Mouse (Mus musculus): Measurements from ENCODE around the gene Htr1f. TPM values are rescaled to one million over a fixed set of nuclear protein-coding genes. Genes with fewer than 3 reads are reported as not detected.

Gene Htr1f
- total and polyA plus RNA-seq, 3 experiments: not detected

DNA sequence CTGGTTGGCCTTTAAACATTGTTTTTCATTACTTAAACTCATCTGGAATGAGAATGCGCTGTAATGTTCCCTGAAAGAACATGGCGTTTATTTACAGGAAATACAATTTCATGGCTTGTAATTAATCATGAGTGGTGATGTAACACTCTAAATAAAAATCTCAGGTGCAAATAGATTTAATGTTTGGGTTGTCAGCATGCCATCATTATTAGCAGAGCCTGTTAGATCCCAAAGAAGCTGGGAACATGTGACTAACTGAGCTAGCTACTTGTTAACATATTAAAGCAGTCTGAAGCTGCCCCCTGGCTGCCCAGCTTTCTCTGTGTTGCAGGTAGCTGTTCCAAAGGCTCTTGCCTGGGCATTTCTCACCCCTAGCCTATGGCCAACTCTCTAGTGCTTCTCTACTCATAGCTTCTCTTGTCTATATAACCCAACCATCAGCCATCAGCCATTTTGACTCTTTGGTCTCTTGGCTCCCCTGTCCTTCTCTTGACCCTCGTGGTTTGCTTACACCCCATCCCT, 227.0 kb downstream of the Htr1f start:
- Histone ChIP-seq H3K27me3 (ENCODE audit: control insufficient read depth in 1 of 2, insufficient read depth in 2 of 2, low read length in 2 of 2) (no peaks in the 10 kb centered on the region), H3K79me2 (ENCODE audit: control insufficient read depth, insufficient read depth, low read length, poor library complexity) (peaks cover under 1% of the 10 kb centered on the region; the same call in 1 of the 2 replicates), H3K27ac (ENCODE audit: control insufficient read depth, low read depth, low read length) (no peak overlapping the region), H3K36me3 (ENCODE audit: control insufficient read depth in 1 of 2, insufficient read depth in 2 of 2, low read length in 2 of 2) (peaks cover 0 to 19% of the 10 kb centered on the region in 2 experiments; a peak in 2 of 4 replicates), H3K9me3 (replicated peaks; ENCODE audit: insufficient read depth, low read length) (no peaks in the 10 kb centered on the region), H3K9ac (ENCODE audit: control insufficient read depth, low read depth, low read length, poor library complexity, severe bottlenecking) (no peak overlapping the region), H3K4me3 (ENCODE audit: control insufficient read depth in 1 of 2, insufficient read depth in 1 of 2, low read depth in 2 of 2, low read length in 2 of 2) (no peak overlapping the region), H3K4me1 (ENCODE audit: control insufficient read depth in 1 of 2, insufficient read depth in 2 of 2, low read length in 2 of 2) (peaks cover 3 to 13% of the 10 kb centered on the region in 2 experiments)
- DNase-seq (ENCODE audit: low read depth, low spot score): no peak
- TF ChIP-seq POLR2A (IDR thresholded peaks at IDR 0.05; ENCODE audit: control insufficient read depth in 1 of 2, insufficient read depth in 1 of 2, low read depth in 1 of 2, low read length in 2 of 2, poor library complexity in 1 of 2): no peak
- TF ChIP-seq TAL1 (IDR thresholded peaks at IDR 0.05; ENCODE audit: low read length): no peak
- 0 out of 2 replicates have a peak, but pooled peaks have one; percentile 1 for TF ChIP-seq RAD21 (IDR thresholded peaks at IDR 0.05; ENCODE audit: low read depth, low read length)
- TF ChIP-seq USF1 (IDR thresholded peaks at IDR 0.05; ENCODE audit: low read depth, low read length): peak; percentile 49; the same call in 1 of the 2 replicates

DNA sequence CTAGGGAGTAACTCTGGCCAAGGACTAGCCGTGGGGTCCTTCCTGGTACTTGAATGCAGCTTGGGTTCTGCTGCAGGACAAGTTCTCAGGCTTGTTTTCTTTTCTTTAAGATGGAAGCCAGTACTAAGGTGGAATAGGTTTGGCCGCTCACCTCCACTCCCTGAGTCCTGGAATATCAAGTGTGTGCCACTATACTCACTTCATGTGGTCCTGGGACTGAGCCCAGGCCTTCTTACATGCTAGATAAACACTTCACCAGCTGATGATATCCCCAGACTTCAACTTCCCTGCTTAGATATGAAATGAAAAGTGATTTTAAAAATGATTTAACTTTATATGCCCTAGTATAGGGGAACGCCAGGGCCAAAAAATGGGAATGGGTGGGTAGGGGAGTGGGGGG, 228.3 kb downstream of the Htr1f start:
- no peak overlapping the region for H3K4me3 ChIP-seq (ENCODE audit: control insufficient read depth in 1 of 2, insufficient read depth in 1 of 2, low read depth in 2 of 2, low read length in 2 of 2)
- peaks cover 3 to 13% of the 10 kb centered on the region in 2 experiments for H3K4me1 ChIP-seq (ENCODE audit: control insufficient read depth in 1 of 2, insufficient read depth in 2 of 2, low read length in 2 of 2)
- no peak for DNase-seq (ENCODE audit: low read depth, low spot score)
- H3K27ac ChIP-seq (ENCODE audit: control insufficient read depth, low read depth, low read length): no peak overlapping the region
- TF ChIP-seq MXI1 (IDR thresholded peaks at IDR 0.05; ENCODE audit: low read depth, low read length) (no peak), HCFC1 (IDR thresholded peaks at IDR 0.05; ENCODE audit: low read depth, low read length) (no peak), CTCF (IDR thresholded peaks at IDR 0.05 in 2 of 3, conservative IDR thresholded peaks at IDR 0.05 in 1 of 3; ENCODE audit: control insufficient read depth in 1 of 3, insufficient read depth in 1 of 3, low read depth in 2 of 3, low read length in 3 of 3, poor library complexity in 1 of 3, severe bottlenecking in 1 of 3) (no peak), ELF1 (IDR thresholded peaks at IDR 0.05; ENCODE audit: low read depth, low read length) (no peak), ZC3H11A (IDR thresholded peaks at IDR 0.05; ENCODE audit: low read depth, low read length) (no peak), EP300 (IDR thresholded peaks at IDR 0.05; ENCODE audit: low read depth in 1 of 2, low read length in 2 of 2) (no peak), BHLHE40 (IDR thresholded peaks at IDR 0.05; ENCODE audit: borderline replicate concordance, low read depth, low read length) (no peak), UBTF (IDR thresholded peaks at IDR 0.05; ENCODE audit: borderline replicate concordance, insufficient read depth, low read depth, low read length) (no peak), ETS1 (IDR thresholded peaks at IDR 0.05; ENCODE audit: low read depth, low read length) (no peak), GATA1 (IDR thresholded peaks at IDR 0.05; ENCODE audit: low read depth, low read length) (no peak), POLR2AphosphoS2 (IDR thresholded peaks at IDR 0.05; ENCODE audit: low read length) (no peak), NELFE (IDR thresholded peaks at IDR 0.05; ENCODE audit: low read depth, low read length) (no peak), POLR2AphosphoS5 (IDR thresholded peaks at IDR 0.05; ENCODE audit: borderline replicate concordance, low read depth, low read length) (no peak), MYC (IDR thresholded peaks at IDR 0.05; ENCODE audit: low read depth, low read length) (no peak), NRF1 (IDR thresholded peaks at IDR 0.05; ENCODE audit: insufficient read depth, low read depth, low read length, poor library complexity, severe bottlenecking) (no peak), POLR2A (IDR thresholded peaks at IDR 0.05; ENCODE audit: control insufficient read depth in 1 of 2, insufficient read depth in 1 of 2, low read depth in 1 of 2, low read length in 2 of 2, poor library complexity in 1 of 2) (no peak), USF2 (IDR thresholded peaks at IDR 0.05; ENCODE audit: borderline replicate concordance in 1 of 2, insufficient read depth in 1 of 2, low read depth in 1 of 2, low read length in 2 of 2) (no peak), TAL1 (IDR thresholded peaks at IDR 0.05; ENCODE audit: low read length) (no peak)
- H3K27me3 ChIP-seq (ENCODE audit: control insufficient read depth in 1 of 2, insufficient read depth in 2 of 2, low read length in 2 of 2): no peaks in the 10 kb centered on the region
- H3K9me3 ChIP-seq (replicated peaks; ENCODE audit: insufficient read depth, low read length): no peaks in the 10 kb centered on the region
- H3K9ac ChIP-seq (ENCODE audit: control insufficient read depth, low read depth, low read length, poor library complexity, severe bottlenecking): no peak overlapping the region
- peaks cover 0 to 19% of the 10 kb centered on the region in 2 experiments; a peak in 2 of 4 replicates for H3K36me3 ChIP-seq (ENCODE audit: control insufficient read depth in 1 of 2, insufficient read depth in 2 of 2, low read length in 2 of 2)
- H3K79me2 ChIP-seq (ENCODE audit: control insufficient read depth, insufficient read depth, low read length, poor library complexity): peaks cover 3% of the 10 kb centered on the region; the same call in 1 of the 2 replicates
